Mouse (Mus musculus) MEL (cell line): ENCODE results near the gene Nup205.

ENCODE experiments used
- BHLHE40 ChIP-seq: IDR thresholded peaks from 2 replicates; pipeline ENCODE4 v1.6.1; 2012; ENCODE audit warnings: low read depth, mild to moderate bottlenecking, inconsistent platforms, low read length, improper control_type of control experiment, borderline replicate concordance
- CHD2 ChIP-seq: IDR thresholded peaks from 2 replicates; pipeline ENCODE4 v1.6.1; 2011; ENCODE audit warnings: low read length, improper control_type of control experiment
- CTCF ChIP-seq, 3 experiments: IDR thresholded peaks in 2 of 3; conservative IDR thresholded peaks in 1 of 3; 2 replicates each; pipeline ENCODE4 v1.5.1; 2011 to 2012; ENCODE audit warnings: low read length in 3 of 3, low read depth in 2 of 3, mild to moderate bottlenecking in 2 of 3, improper control_type of control experiment in 1 of 3, inconsistent platforms in 1 of 3, mixed read lengths in 1 of 3, moderate library complexity in 1 of 3; ENCODE audit not compliant: control insufficient read depth in 1 of 3, insufficient read depth in 1 of 3, poor library complexity in 1 of 3, severe bottlenecking in 1 of 3
- E2F4 ChIP-seq: IDR thresholded peaks from 2 replicates; pipeline ENCODE4 v1.6.1; 2011; ENCODE audit warnings: low read depth, low read length, improper control_type of control experiment, borderline replicate concordance
- EP300 ChIP-seq, 2 experiments: IDR thresholded peaks; 2 replicates each; pipeline ENCODE4 v1.6.1; 2011; ENCODE audit warnings: improper control_type of control experiment in 2 of 2, low read length in 2 of 2, low read depth in 1 of 2, mild to moderate bottlenecking in 1 of 2
- GATA1 ChIP-seq: IDR thresholded peaks from 2 replicates; pipeline ENCODE4 v1.6.1; 2011; ENCODE audit warnings: low read depth, low read length, improper control_type of control experiment
- HCFC1 ChIP-seq: IDR thresholded peaks from 2 replicates; pipeline ENCODE4 v1.6.1; 2012; ENCODE audit warnings: low read depth, mild to moderate bottlenecking, inconsistent platforms, low read length, improper control_type of control experiment, moderate library complexity
- POLR2A ChIP-seq, 2 experiments: IDR thresholded peaks; 2 replicates each; pipeline ENCODE4 v1.6.1; 2011 to 2012; ENCODE audit warnings: low read length in 2 of 2, mild to moderate bottlenecking in 2 of 2, control low read depth in 1 of 2, improper control_type of control experiment in 1 of 2, low read depth in 1 of 2, moderate library complexity in 1 of 2; ENCODE audit not compliant: control insufficient read depth in 1 of 2, insufficient read depth in 1 of 2, poor library complexity in 1 of 2
- TBP ChIP-seq: IDR thresholded peaks from 2 replicates; pipeline ENCODE4 v1.8.0; 2011; ENCODE audit warnings: low read depth, low read length, improper control_type of control experiment
- TCF12 ChIP-seq: IDR thresholded peaks from 2 replicates; pipeline ENCODE4 v1.6.1; 2014; ENCODE audit warnings: low read depth, mild to moderate bottlenecking, inconsistent platforms, low read length, improper control_type of control experiment, moderate library complexity
- UBTF ChIP-seq: IDR thresholded peaks from 2 replicates; pipeline ENCODE4 v1.6.1; 2012; ENCODE audit warnings: low read depth, mild to moderate bottlenecking, inconsistent platforms, low read length, improper control_type of control experiment, moderate library complexity, borderline replicate concordance; ENCODE audit not compliant: insufficient read depth

DNA sequence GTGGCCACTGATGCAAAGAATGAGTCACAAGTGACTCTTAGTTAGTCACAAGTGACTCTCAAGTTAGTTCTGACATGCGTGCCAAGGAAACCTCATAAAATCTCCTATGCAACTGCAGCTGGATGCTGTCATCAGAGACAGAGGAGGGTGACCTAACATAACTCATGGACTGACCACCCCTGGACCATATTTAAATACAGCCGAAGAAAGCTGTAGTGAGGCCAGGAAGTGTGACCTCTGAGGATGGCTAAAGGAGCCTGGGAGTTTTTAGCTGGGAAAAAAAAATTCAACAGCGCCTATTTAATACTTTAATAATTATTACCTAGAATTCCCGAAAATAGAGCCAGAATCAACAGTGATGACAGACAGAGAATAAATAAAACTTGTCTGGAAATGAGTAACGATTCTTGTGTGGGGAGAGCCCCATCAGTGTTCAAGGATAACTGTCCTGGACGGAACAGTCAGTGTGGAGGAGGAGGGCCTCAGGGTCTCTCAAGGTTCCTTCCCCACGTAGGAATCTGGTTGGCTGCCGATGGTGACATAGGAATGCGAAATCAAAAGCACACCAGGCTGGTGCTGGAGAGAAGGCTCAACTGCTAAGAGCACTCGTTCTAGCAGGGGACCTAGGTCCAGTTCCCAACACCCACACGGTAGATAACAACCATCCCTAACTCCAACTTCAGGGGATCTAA is 96.3 kb downstream of the Nup205 start:
- TF ChIP-seq CHD2 (no peak), POLR2A (IDR thresholded peaks at IDR 0.05; ENCODE audit: control insufficient read depth in 1 of 2, insufficient read depth in 1 of 2, low read depth in 1 of 2, low read length in 2 of 2, poor library complexity in 1 of 2) (no peak), GATA1 (no peak), CTCF (IDR thresholded peaks at IDR 0.05 in 2 of 3, conservative IDR thresholded peaks at IDR 0.05 in 1 of 3; ENCODE audit: control insufficient read depth in 1 of 3, insufficient read depth in 1 of 3, low read depth in 2 of 3, low read length in 3 of 3, poor library complexity in 1 of 3, severe bottlenecking in 1 of 3) (no peak), E2F4 (no peak), HCFC1 (no peak), TCF12 (no peak), EP300 (IDR thresholded peaks at IDR 0.05; ENCODE audit: low read depth in 1 of 2, low read length in 2 of 2) (no peak), UBTF (no peak), TBP (no peak), BHLHE40 (no peak)
